Mouse (Mus musculus): ENCODE measurements at regions not wholly inside any gene's neighbourhood (a gene's known extent, or its start where the extent isn't known, plus 50 kb on each side); places are given as distances from the start of the nearest gene placed in this dataset.

GRCm38 (mm10) chr1:105900920-105901319 is 89.3 kb upstream of the Zcchc2 start:
- TF ChIP-seq CTCF (IDR thresholded peaks at IDR 0.05; ENCODE audit: low read depth) (no peak), EP300 (IDR thresholded peaks at IDR 0.05; ENCODE audit: low read depth) (no peak)
